Mouse (Mus musculus) heart, embryonic 16.5 days (tissue): ENCODE measurements at regions not wholly inside any gene's neighbourhood (a gene's known extent, or its start where the extent isn't known, plus 50 kb on each side); places are given as distances from the start of the nearest gene placed in this dataset.

Experiments used
- ATAC-seq: fragments of 200-750 bp; cut with Nextera tagmentation; replicated peaks from 2 replicates; pipeline ENCODE4 v1.8.0; 2017; ENCODE audit warnings: moderate number of reproducible peaks; ENCODE audit not compliant: insufficient read depth, low FRiP score; ENCODE audit errors: extremely low read depth
- H3K27ac ChIP-seq: fragments of 300-500 bp; sonication (generic); 2 replicates; pipeline ENCODE4 v1.5.1; 2014; ENCODE audit warnings: mild to moderate bottlenecking, low read length, control low read depth, moderate library complexity
- H3K27me3 ChIP-seq: fragments of 300-500 bp; sonication (generic); 2 replicates; pipeline ENCODE4 v1.6.1; 2014; ENCODE audit warnings: low read length, mixed read lengths; ENCODE audit not compliant: control insufficient read depth, insufficient read depth
- H3K36me3 ChIP-seq: fragments of 300-500 bp; sonication (generic); 2 replicates; pipeline ENCODE4 v1.6.1; 2014; ENCODE audit not compliant: control insufficient read depth, insufficient read depth
- H3K4me1 ChIP-seq: fragments of 300-500 bp; sonication (generic); 2 replicates; pipeline ENCODE4 v1.6.1; 2014; ENCODE audit warnings: low read length, mixed read lengths; ENCODE audit not compliant: control insufficient read depth, insufficient read depth
- H3K4me2 ChIP-seq: fragments of 300-500 bp; sonication (generic); 2 replicates; pipeline ENCODE4 v1.6.1; 2014; ENCODE audit warnings: low read depth, mild to moderate bottlenecking, control low read depth, low read length
- H3K4me3 ChIP-seq: fragments of 300-500 bp; sonication (generic); 2 replicates; pipeline ENCODE4 v1.5.1; 2014; ENCODE audit warnings: mild to moderate bottlenecking, control low read depth, low read length
- H3K9ac ChIP-seq: fragments of 300-500 bp; sonication (generic); 2 replicates; pipeline ENCODE4 v1.6.1; 2014; ENCODE audit warnings: low read length, control low read depth
- H3K9me3 ChIP-seq: fragments of 300-500 bp; sonication (generic); replicated peaks from 2 replicates; pipeline ENCODE4 v1.6.1; 2016; ENCODE audit warnings: low read length; ENCODE audit not compliant: control insufficient read depth
- WGBS: fragments of 180-500 bp; shearing (Covaris S2); extraction: QIAGEN DNeasy Blood & Tissue Kit; methylation state at CpG from one replicate; pipeline ENCODE4 v1.1.7; 2014; 5-methylcytosine and 5-hydroxymethylcytosine counted together

- no peak overlapping the region for H3K27ac ChIP-seq
- no peak for ATAC-seq
- no peak overlapping the region for H3K4me3 ChIP-seq
- no peaks in the 10 kb centered on the region for H3K36me3 ChIP-seq
- H3K4me1 ChIP-seq: peaks cover 3% of the 10 kb centered on the region; the same call in 1 of the 2 replicates
- no peak overlapping the region for H3K4me2 ChIP-seq
- no peak overlapping the region for H3K9ac ChIP-seq
- WGBS: 58% methylated on average over 1 of the region's 1 CpGs
- H3K9me3 ChIP-seq: no peaks in the 10 kb centered on the region
- no peaks in the 10 kb centered on the region for H3K27me3 ChIP-seq
Observed at GRCm38 (mm10) chr4:95487969-95488368, 69.3 kb upstream of the Fggy start.

GRCm38 (mm10) chr4:95489059-95489458 is 68.2 kb upstream of the Fggy start:
- no peak for ATAC-seq
- no peak overlapping the region for H3K9ac ChIP-seq
- WGBS: 88% methylated on average over 2 of the region's 2 CpGs

GRCm38 (mm10) chr4:95500265-95500664 is 57.0 kb upstream of the Fggy start:
- no peak overlapping the region for H3K4me2 ChIP-seq
- no peaks in the 10 kb centered on the region for H3K9me3 ChIP-seq
- H3K4me3 ChIP-seq: no peak overlapping the region
- ATAC-seq: no peak
- 71% methylated on average over 3 of the region's 3 CpGs for WGBS
- H3K9ac ChIP-seq: no peak overlapping the region
- no peak overlapping the region for H3K27ac ChIP-seq
- H3K36me3 ChIP-seq: no peaks in the 10 kb centered on the region
- no peaks in the 10 kb centered on the region for H3K4me1 ChIP-seq
- H3K27me3 ChIP-seq: no peaks in the 10 kb centered on the region

More at GRCm38 (mm10) chr4:95489059-95489458, 68.2 kb upstream of the Fggy start:
- H3K9me3 ChIP-seq: no peaks in the 10 kb centered on the region
- no peaks in the 10 kb centered on the region for H3K36me3 ChIP-seq
- H3K4me3 ChIP-seq: no peak overlapping the region
- H3K4me2 ChIP-seq: no peak overlapping the region
- H3K27ac ChIP-seq: no peak overlapping the region
- H3K27me3 ChIP-seq: no peaks in the 10 kb centered on the region
- H3K4me1 ChIP-seq: peaks cover 2% of the 10 kb centered on the region; the same call in 1 of the 2 replicates

GRCm38 (mm10) chr4:95501164-95501563 is 56.1 kb upstream of the Fggy start:
- Histone ChIP-seq H3K9me3 (no peaks in the 10 kb centered on the region), H3K9ac (no peak overlapping the region), H3K27ac (no peak overlapping the region), H3K4me2 (no peak overlapping the region), H3K4me1 (no peaks in the 10 kb centered on the region), H3K27me3 (no peaks in the 10 kb centered on the region), H3K36me3 (no peaks in the 10 kb centered on the region), H3K4me3 (no peak overlapping the region)
- 55% methylated on average over 2 of the region's 2 CpGs for WGBS
- no peak for ATAC-seq

- no peak overlapping the region for H3K4me2 ChIP-seq
- no peaks in the 10 kb centered on the region for H3K36me3 ChIP-seq
- no peaks in the 10 kb centered on the region for H3K4me1 ChIP-seq
- no peak for ATAC-seq
- H3K9me3 ChIP-seq: no peaks in the 10 kb centered on the region
- no peak overlapping the region for H3K4me3 ChIP-seq
- H3K27me3 ChIP-seq: no peaks in the 10 kb centered on the region
- no peak overlapping the region for H3K9ac ChIP-seq
- WGBS: 73% methylated on average over 7 of the region's 7 CpGs
- no peak overlapping the region for H3K27ac ChIP-seq
Observed at GRCm38 (mm10) chr4:95507141-95507945, 50.0 kb upstream of the Fggy start.
